Mouse (Mus musculus) heart, postnatal 0 days (tissue): Measurements from ENCODE around the gene Zbtb12.

ENCODE experiments used
- CTCF ChIP-seq: IDR thresholded peaks from 2 replicates; pipeline ENCODE4 v1.5.1; 2016; ENCODE audit warnings: antibody characterized with exemption, control low read depth, low read depth
- EP300 ChIP-seq: IDR thresholded peaks from 2 replicates; pipeline ENCODE4 v1.6.1; 2016; ENCODE audit warnings: antibody characterized with exemption, low read depth

GRCm38 (mm10) chr17:34931061-34931734, 51.9 kb downstream of the Zbtb12 start, which contains the start of gene Neu1:
- TF ChIP-seq CTCF (peak; percentile 80), EP300 (peak; percentile 73; the same call in 1 of the 2 replicates)
